Mouse (Mus musculus) neural tube, embryonic 14.5 days (tissue): Measurements from ENCODE around the gene Lrig3. TPM values are rescaled to one million over a fixed set of nuclear protein-coding genes. Genes with fewer than 3 reads are reported as not detected.

Experiments used
- ATAC-seq: fragments of 200-750 bp; cut with Nextera tagmentation; 2 replicates; pipeline ENCODE4 v1.8.0; 2017; ENCODE audit warnings: low read depth, mild to moderate bottlenecking, moderate TSS enrichment, moderate library complexity
- H3K27ac ChIP-seq: fragments of 300-500 bp; sonication (generic); 2 replicates; pipeline ENCODE4 v1.5.1; 2014; ENCODE audit warnings: low read depth, mild to moderate bottlenecking, control low read depth, low read length, moderate library complexity, mixed read lengths
- H3K27me3 ChIP-seq: fragments of 300-500 bp; sonication (generic); 2 replicates; pipeline ENCODE4 v1.6.1; 2014; ENCODE audit warnings: low read length; ENCODE audit not compliant: control insufficient read depth, insufficient read depth
- H3K36me3 ChIP-seq: fragments of 300-500 bp; sonication (generic); 2 replicates; pipeline ENCODE4 v1.6.1; 2014; ENCODE audit warnings: low read length, mixed read lengths; ENCODE audit not compliant: control insufficient read depth, insufficient read depth
- H3K4me1 ChIP-seq: fragments of 300-500 bp; sonication (generic); 2 replicates; pipeline ENCODE4 v1.6.1; 2014; ENCODE audit warnings: low read length; ENCODE audit not compliant: control insufficient read depth, insufficient read depth
- H3K4me2 ChIP-seq: fragments of 300-500 bp; sonication (generic); 2 replicates; pipeline ENCODE4 v1.6.1; 2014; ENCODE audit warnings: mild to moderate bottlenecking, low read depth, low read length, control low read depth
- H3K4me3 ChIP-seq: fragments of 300-500 bp; sonication (generic); 2 replicates; pipeline ENCODE4 v1.5.1; 2014; ENCODE audit warnings: low read depth, low read length, control low read depth, mixed read lengths
- H3K9ac ChIP-seq: fragments of 300-500 bp; sonication (generic); replicated peaks from 2 replicates; pipeline ENCODE4 v1.6.1; 2014; ENCODE audit warnings: low read depth, mild to moderate bottlenecking, control low read depth, low read length, mixed read lengths
- H3K9me3 ChIP-seq: fragments of 300-500 bp; sonication (generic); 2 replicates; pipeline ENCODE4 v1.6.1; 2016; ENCODE audit warnings: low read length; ENCODE audit not compliant: control insufficient read depth
- WGBS: fragments of 180-500 bp; shearing (Covaris S2); extraction: QIAGEN DNeasy Blood & Tissue Kit; methylation state at CpG from one replicate; pipeline ENCODE4 v1.1.7; 2014; 5-methylcytosine and 5-hydroxymethylcytosine counted together
- polyA plus RNA-seq: library from polyadenylated mRNA; unstranded; fragments of >200 nt; fragmentation: Nextera tagmentation; extraction: Ambion mirVana; gene quantifications from 2 replicates; pipeline ENCODE4 v1.2.1, GENCODE M21; 2014

Lrig3 gene
- polyA plus RNA-seq, 1 experiment from 2014 or later: 1.8 TPM

- Histone ChIP-seq H3K4me1 (peaks cover 24% of the 10 kb centered on the region; the same call in 1 of the 2 replicates), H3K4me3 (no peak overlapping the region), H3K9ac (no peak overlapping the region), H3K36me3 (no peaks in the 10 kb centered on the region), H3K9me3 (no peaks in the 10 kb centered on the region), H3K27ac (no peak overlapping the region), H3K27me3 (no peaks in the 10 kb centered on the region), H3K4me2 (no peak overlapping the region)
- WGBS: 86% methylated on average over 2 of the region's 2 CpGs
- ATAC-seq: no peak
Measured at GRCm38 (mm10) chr10:125970031-125970430, 4.1 kb downstream of the Lrig3 start.

- no peaks in the 10 kb centered on the region for H3K27me3 ChIP-seq
- H3K4me3 ChIP-seq: no peak overlapping the region
- no peaks in the 10 kb centered on the region for H3K9me3 ChIP-seq
- H3K4me1 ChIP-seq: peaks cover 22% of the 10 kb centered on the region; the same call in 1 of the 2 replicates
- no peak overlapping the region for H3K4me2 ChIP-seq
- no peak overlapping the region for H3K27ac ChIP-seq
- H3K9ac ChIP-seq: no peak overlapping the region
- WGBS: 39% methylated on average over 4 of the region's 4 CpGs
- no peaks in the 10 kb centered on the region for H3K36me3 ChIP-seq
- no peak for ATAC-seq
Measured at GRCm38 (mm10) chr10:125970500-125970899, 4.5 kb downstream of the Lrig3 start.

GRCm38 (mm10) chr10:125973726-125974125 is 7.8 kb downstream of the Lrig3 start:
- Histone ChIP-seq H3K4me3 (no peak overlapping the region), H3K4me2 (no peak overlapping the region), H3K9ac (no peak overlapping the region), H3K4me1 (peaks cover 8% of the 10 kb centered on the region; the same call in 1 of the 2 replicates), H3K27me3 (no peaks in the 10 kb centered on the region), H3K9me3 (no peaks in the 10 kb centered on the region), H3K27ac (no peak overlapping the region), H3K36me3 (no peaks in the 10 kb centered on the region)
- WGBS: 56% methylated on average over 7 of the region's 7 CpGs
- no peak for ATAC-seq

- Histone ChIP-seq H3K9ac (no peak overlapping the region), H3K4me3 (no peak overlapping the region), H3K9me3 (no peaks in the 10 kb centered on the region), H3K27ac (no peak overlapping the region), H3K27me3 (no peaks in the 10 kb centered on the region), H3K36me3 (no peaks in the 10 kb centered on the region), H3K4me2 (no peak overlapping the region), H3K4me1 (no peaks in the 10 kb centered on the region)
- WGBS: 95% methylated on average over 5 of the region's 5 CpGs
- no peak for ATAC-seq
Measured at GRCm38 (mm10) chr10:125981938-125982337, 16.0 kb downstream of the Lrig3 start.

DNA sequence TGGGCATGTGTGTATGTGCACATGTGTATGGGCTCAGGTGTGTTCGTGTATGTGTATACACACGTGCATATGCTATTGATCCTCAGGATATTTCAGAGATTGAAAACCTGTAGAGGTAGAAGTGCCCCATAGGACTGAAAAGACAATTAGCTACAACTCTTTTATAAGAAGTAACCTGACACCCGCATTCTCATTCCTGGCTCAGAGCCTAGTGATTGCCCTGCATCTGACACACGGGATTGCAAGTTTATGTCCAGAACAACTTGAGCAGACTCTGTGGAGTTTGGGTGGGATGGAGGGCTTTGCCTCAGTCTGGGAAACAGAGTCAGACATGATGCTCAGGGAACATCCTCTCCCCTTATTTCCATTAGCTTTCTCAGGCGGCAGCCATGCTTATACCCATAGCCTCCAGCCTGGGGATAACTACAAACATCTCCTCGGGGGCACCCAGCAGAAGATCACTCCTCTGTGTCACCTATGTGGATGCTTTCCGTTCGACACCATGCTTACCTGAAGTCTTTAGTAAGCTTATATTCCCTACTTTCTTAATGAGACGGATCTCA is 18.6 kb downstream of the Lrig3 start:
- 81% methylated on average over 9 of the region's 9 CpGs for WGBS
- Histone ChIP-seq H3K4me2 (no peak overlapping the region), H3K9me3 (no peaks in the 10 kb centered on the region), H3K27me3 (no peaks in the 10 kb centered on the region), H3K9ac (no peak overlapping the region), H3K4me1 (no peaks in the 10 kb centered on the region), H3K27ac (no peak overlapping the region), H3K4me3 (no peak overlapping the region), H3K36me3 (no peaks in the 10 kb centered on the region)
- ATAC-seq: no peak

GRCm38 (mm10) chr10:125985795-125986194 is 19.8 kb downstream of the Lrig3 start:
- 95% methylated on average over 1 of the region's 1 CpGs for WGBS
- H3K27me3 ChIP-seq: no peaks in the 10 kb centered on the region
- H3K4me1 ChIP-seq: no peaks in the 10 kb centered on the region
- no peaks in the 10 kb centered on the region for H3K9me3 ChIP-seq
- ATAC-seq: no peak
- no peak overlapping the region for H3K4me3 ChIP-seq
- H3K27ac ChIP-seq: no peak overlapping the region
- no peak overlapping the region for H3K4me2 ChIP-seq
- H3K36me3 ChIP-seq: no peaks in the 10 kb centered on the region
- H3K9ac ChIP-seq: no peak overlapping the region

- 91% methylated on average over 9 of the region's 9 CpGs for WGBS
- H3K4me3 ChIP-seq: no peak overlapping the region
- no peaks in the 10 kb centered on the region for H3K36me3 ChIP-seq
- ATAC-seq: no peak
- no peaks in the 10 kb centered on the region for H3K4me1 ChIP-seq
- H3K4me2 ChIP-seq: no peak overlapping the region
- no peaks in the 10 kb centered on the region for H3K27me3 ChIP-seq
- H3K9ac ChIP-seq: no peak overlapping the region
- H3K27ac ChIP-seq: no peak overlapping the region
- no peaks in the 10 kb centered on the region for H3K9me3 ChIP-seq
Measured at GRCm38 (mm10) chr10:125986443-125986842, 20.5 kb downstream of the Lrig3 start.

DNA sequence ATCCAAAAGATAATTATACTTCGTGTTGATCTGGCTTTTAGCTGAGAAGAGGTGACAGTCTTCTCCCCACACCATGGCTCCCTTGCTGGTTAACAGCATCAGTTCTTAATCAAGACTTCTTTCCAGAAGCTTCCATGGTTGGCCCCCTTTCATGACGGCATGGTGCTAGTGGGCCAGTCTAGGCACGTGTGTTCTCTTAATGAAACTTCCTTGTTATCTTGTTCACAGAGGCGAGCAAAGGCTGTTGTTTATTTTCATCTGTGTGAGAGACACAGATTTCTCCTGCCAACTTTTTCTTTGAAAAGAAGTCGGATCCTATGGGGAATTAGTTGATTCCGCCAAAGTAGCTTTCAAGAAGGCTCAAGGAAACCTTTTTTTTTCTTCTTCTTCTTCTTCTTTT is 21.3 kb downstream of the Lrig3 start:
- H3K4me1 ChIP-seq: no peaks in the 10 kb centered on the region

GRCm38 (mm10) chr10:125988037-125988436 is 22.1 kb downstream of the Lrig3 start:
- H3K36me3 ChIP-seq: no peaks in the 10 kb centered on the region
- no peaks in the 10 kb centered on the region for H3K9me3 ChIP-seq
- no peak overlapping the region for H3K9ac ChIP-seq
- ATAC-seq: no peak
- no peak overlapping the region for H3K4me3 ChIP-seq
- H3K4me1 ChIP-seq: no peaks in the 10 kb centered on the region
- no peak overlapping the region for H3K4me2 ChIP-seq
- H3K27ac ChIP-seq: no peak overlapping the region
- no peaks in the 10 kb centered on the region for H3K27me3 ChIP-seq
- 91% methylated on average over 11 of the region's 11 CpGs for WGBS

More for the DNA sequence above, 21.3 kb downstream of the Lrig3 start:
- ATAC-seq: no peak
- H3K9ac ChIP-seq: no peak overlapping the region
- H3K4me2 ChIP-seq: no peak overlapping the region
- WGBS: 75% methylated on average over 6 of the region's 6 CpGs
- no peaks in the 10 kb centered on the region for H3K27me3 ChIP-seq
- H3K9me3 ChIP-seq: no peaks in the 10 kb centered on the region
- no peak overlapping the region for H3K4me3 ChIP-seq
- no peaks in the 10 kb centered on the region for H3K36me3 ChIP-seq
- H3K27ac ChIP-seq: no peak overlapping the region
